Mouse (Mus musculus) megakaryocyte, embryonic 14.5 days (primary cell): ENCODE results near the gene Ranbp9.

Experiments
- FLI1 ChIP-seq: IDR thresholded peaks from 2 replicates; pipeline ENCODE4 v1.6.1; 2012; ENCODE audit warnings: low read length, inconsistent platforms, mixed read lengths
- GATA1 ChIP-seq: IDR thresholded peaks from 3 replicates; pipeline ENCODE4 v1.6.1; 2012; ENCODE audit warnings: mixed read lengths, low read length, inconsistent platforms, borderline replicate concordance

- no peak for TF ChIP-seq GATA1
- TF ChIP-seq FLI1 = no peak
Measured at GRCm38 (mm10) chr13:43353356-43353755, 127.7 kb downstream of the Ranbp9 start.
